Mouse (Mus musculus) liver, embryonic 14.5 days (tissue): ENCODE measurements around the gene Ush1g. TPM values are rescaled to one million over a fixed set of nuclear protein-coding genes. Genes with fewer than 3 reads are reported as not detected.

Experiments
- ATAC-seq: fragments of 200-750 bp; cut with Nextera tagmentation; 2 replicates; pipeline ENCODE4 v1.8.0; 2017; ENCODE audit warnings: moderate number of reproducible peaks, mild to moderate bottlenecking, moderate library complexity; ENCODE audit not compliant: insufficient read depth
- DNase-seq, 3 experiments: peaks; one replicate each; pipeline ENCODE4 v3.0.0-alpha.2; 2012 to 2013; ENCODE audit warnings: low read depth in 3 of 3, low spot score in 3 of 3
- H3K27ac ChIP-seq: fragments of 300-500 bp; sonication (generic); 2 replicates; pipeline ENCODE4 v1.5.1; 2014; ENCODE audit warnings: moderate library complexity, mild to moderate bottlenecking, control low read depth, inconsistent platforms
- H3K27me3 ChIP-seq: fragments of 300-500 bp; sonication (generic); 2 replicates; pipeline ENCODE4 v1.6.1; 2014; ENCODE audit warnings: mild to moderate bottlenecking, low read length, moderate library complexity; ENCODE audit not compliant: control insufficient read depth, insufficient read depth
- H3K36me3 ChIP-seq: fragments of 300-500 bp; sonication (generic); replicated peaks from 2 replicates; pipeline ENCODE4 v1.6.1; 2014; ENCODE audit warnings: low read depth; ENCODE audit not compliant: control insufficient read depth, insufficient read depth
- H3K4me1 ChIP-seq, 2 experiments: fragments of 200-500 bp in 1 of 2; fragments of 300-500 bp in 1 of 2; sonication (generic) in 1 of 2; replicated peaks; 2 replicates each; pipeline ENCODE4 v1.6.1; 2012 to 2014; ENCODE audit warnings: antibody characterized with exemption in 1 of 2, inconsistent platforms in 1 of 2, low read length in 1 of 2; ENCODE audit not compliant: control insufficient read depth in 2 of 2, insufficient read depth in 2 of 2
- H3K4me2 ChIP-seq: fragments of 300-500 bp; sonication (generic); 2 replicates; pipeline ENCODE4 v1.6.1; 2014; ENCODE audit warnings: low read depth, mild to moderate bottlenecking, control low read depth, moderate library complexity
- H3K4me3 ChIP-seq, 2 experiments: fragments of 200-500 bp in 1 of 2; fragments of 300-500 bp in 1 of 2; sonication (generic) in 1 of 2; 2 replicates each; pipeline ENCODE4 v1.5.1; 2012 to 2014; ENCODE audit warnings: low read depth in 2 of 2, low read length in 2 of 2, mild to moderate bottlenecking in 2 of 2, control low read depth in 1 of 2, inconsistent platforms in 1 of 2, moderate library complexity in 1 of 2; ENCODE audit not compliant: insufficient read depth in 1 of 2
- H3K9ac ChIP-seq: fragments of 300-500 bp; sonication (generic); replicated peaks from 2 replicates; pipeline ENCODE4 v1.6.1; 2014; ENCODE audit warnings: mild to moderate bottlenecking, control low read depth, moderate library complexity
- H3K9me3 ChIP-seq: fragments of 300-500 bp; sonication (generic); 2 replicates; pipeline ENCODE4 v1.6.1; 2016; ENCODE audit warnings: low read length, mixed read lengths; ENCODE audit not compliant: control insufficient read depth
- CTCF ChIP-seq: IDR thresholded peaks from 2 replicates; pipeline ENCODE4 v1.5.1; 2016; ENCODE audit warnings: antibody characterized with exemption, low read depth, control low read depth
- EP300 ChIP-seq: IDR thresholded peaks from 2 replicates; pipeline ENCODE4 v1.6.1; 2016; ENCODE audit warnings: antibody characterized with exemption, low read depth
- WGBS: fragments of 180-500 bp; shearing (Covaris S2); extraction: QIAGEN DNeasy Blood & Tissue Kit; methylation state at CpG from one replicate; pipeline ENCODE4 v1.1.7; 2014; ENCODE audit not compliant: insufficient replicate concordance; 5-methylcytosine and 5-hydroxymethylcytosine counted together
- polyA plus RNA-seq, 2 experiments: library from polyadenylated mRNA; depleted of rRNA in 1 of 2; stranded (reverse) in 1 of 2; unstranded in 1 of 2; fragments of >200 nt; fragmentation: Nextera tagmentation in 1 of 2; extraction: Ambion mirVana in 1 of 2; gene quantifications; 2 replicates each; pipeline versions ENCODE4 v1.2.1 to v1.2.3; 2012 to 2014

Gene Ush1g
- polyA plus RNA-seq, 2 experiments, result 0.04 to 0.06 TPM

DNA sequence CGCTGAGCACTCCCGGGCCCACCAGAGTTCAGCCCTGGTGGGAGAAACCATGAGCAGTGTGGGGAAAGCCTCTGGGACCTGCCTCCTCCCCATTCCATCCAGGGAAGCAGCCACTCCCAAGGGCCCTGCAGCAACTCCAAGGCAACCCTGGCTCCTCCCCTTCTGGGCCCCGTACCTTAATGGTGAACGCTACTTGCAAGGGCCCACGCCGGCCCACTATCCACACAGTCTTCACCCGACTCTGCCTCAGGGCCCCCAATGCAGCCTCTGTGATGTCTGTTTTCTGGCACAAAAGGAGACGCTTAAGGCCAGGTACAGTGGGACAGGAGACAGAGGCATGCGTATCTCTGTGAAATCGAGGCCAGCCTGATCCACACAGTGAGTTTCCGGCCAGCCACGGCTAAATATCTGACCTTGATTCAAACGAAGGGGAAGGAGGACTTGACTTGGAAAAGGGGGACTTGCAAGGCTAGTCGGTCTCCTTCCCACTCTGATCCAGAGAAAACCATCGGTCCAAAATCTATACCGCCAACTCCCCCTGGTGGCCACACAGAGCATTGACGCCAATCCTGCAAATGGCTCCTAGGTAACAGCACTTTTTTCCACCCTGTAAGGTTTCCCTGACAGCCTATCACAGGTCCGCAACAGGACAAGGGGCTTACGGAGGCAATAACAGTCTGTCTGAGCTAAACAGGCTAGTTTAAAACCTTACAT, 51.5 kb downstream of the Ush1g start:
- Histone ChIP-seq H3K4me3 (no peak overlapping the region), H3K9ac (no peak overlapping the region), H3K27me3 (peaks cover 25% of the 10 kb centered on the region), H3K4me1 (peaks cover 0 to 4% of the 10 kb centered on the region in 2 experiments; a peak in 3 of 4 replicates), H3K27ac (no peak overlapping the region), H3K9me3 (no peaks in the 10 kb centered on the region), H3K4me2 (no peak overlapping the region), H3K36me3 (no peaks in the 10 kb centered on the region)
- no peak for ATAC-seq
- TF ChIP-seq CTCF (peak; percentile 96), EP300 (no peak)
- 31% methylated on average over 17 of the region's 19 CpGs for WGBS
- peak in 2 of 3 experiments; percentile 37 to 42 for DNase-seq

- 76% methylated on average over 27 of the region's 27 CpGs for WGBS
- H3K4me2 ChIP-seq, result no peak overlapping the region
- H3K9me3 ChIP-seq, result no peaks in the 10 kb centered on the region
- no peaks in the 10 kb centered on the region for H3K4me1 ChIP-seq
- no peaks in the 10 kb centered on the region for H3K36me3 ChIP-seq
- H3K9ac ChIP-seq, result no peak overlapping the region
- peaks cover 33% of the 10 kb centered on the region for H3K27me3 ChIP-seq
- H3K27ac ChIP-seq, result no peak overlapping the region
- ATAC-seq, result no peak
- no peak for TF ChIP-seq EP300
- TF ChIP-seq CTCF, result no peak
- H3K4me3 ChIP-seq, result no peak overlapping the region
- no peak for DNase-seq
Measured at GRCm38 (mm10) chr11:115269330-115270066, 52.3 kb downstream of the Ush1g start.

- TF ChIP-seq EP300 (no peak), CTCF (no peak)
- Histone ChIP-seq H3K27ac (no peak overlapping the region), H3K9me3 (no peaks in the 10 kb centered on the region), H3K36me3 (no peaks in the 10 kb centered on the region), H3K4me2 (no peak overlapping the region), H3K4me1 (no peaks in the 10 kb centered on the region), H3K27me3 (peaks cover 39% of the 10 kb centered on the region), H3K4me3 (no peak overlapping the region), H3K9ac (no peak overlapping the region)
- ATAC-seq (no peak), DNase-seq (no peak)
- 69% methylated on average over 11 of the region's 11 CpGs for WGBS
Measured at GRCm38 (mm10) chr11:115267958-115268357, 53.9 kb downstream of the Ush1g start.

DNA sequence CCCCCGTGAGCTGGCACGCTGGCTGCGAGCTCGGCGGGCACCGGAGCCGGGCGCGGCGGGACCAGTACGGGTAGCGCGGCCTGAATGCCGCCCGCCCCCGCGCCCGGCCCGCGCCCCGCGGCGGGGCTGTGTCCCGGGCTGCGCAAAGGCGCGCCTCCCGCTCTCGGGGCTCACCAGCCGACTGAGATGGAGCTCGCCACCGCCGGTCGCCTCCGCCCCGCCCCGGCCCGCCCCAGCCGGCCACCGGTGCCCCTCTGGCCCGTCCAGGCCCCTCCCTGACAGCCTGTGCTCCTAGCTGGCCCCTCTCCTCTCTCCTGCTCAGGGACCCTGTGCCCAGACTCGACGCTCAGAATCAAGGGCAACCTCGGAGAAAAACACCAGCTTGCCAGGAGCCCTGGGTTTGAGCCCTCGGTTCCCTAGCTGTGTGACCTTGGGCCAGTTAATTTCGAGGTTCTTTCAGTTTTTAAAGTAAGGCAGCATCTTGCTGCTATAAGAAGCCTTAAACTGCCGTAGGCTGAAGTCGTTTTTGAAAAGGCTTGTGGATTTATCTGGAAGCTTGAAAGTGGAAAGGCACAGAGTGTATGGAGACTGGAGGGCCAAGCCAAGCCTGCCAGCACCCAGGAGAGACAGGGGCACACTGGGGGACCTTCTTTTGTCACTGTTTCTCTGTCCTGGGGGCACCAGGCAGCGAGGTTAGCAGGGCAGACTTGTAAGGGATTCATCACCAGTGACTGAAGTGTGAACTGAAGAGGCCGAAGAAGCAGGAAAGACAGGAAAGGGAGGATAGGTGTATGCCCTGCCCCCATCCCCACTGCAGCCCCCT, 54.6 kb downstream of the Ush1g start, which contains the start of gene Grin2c:
TSS of gene Grin2c (minus strand) at position 183 of the 823 bp plus-strand sequence.
- WGBS, result 9% methylated on average over 31 of the region's 50 CpGs
- H3K9me3 ChIP-seq, result no peaks in the 10 kb centered on the region
- H3K36me3 ChIP-seq, result no peaks in the 10 kb centered on the region
- DNase-seq, result no peak
- ATAC-seq, result no peak
- H3K9ac ChIP-seq, result no peak within 1 kb of the TSS
- peak within 1 kb of the TSS in 1 of 2 experiments; percentile 1; a peak in 1 of 4 replicates for H3K4me3 ChIP-seq
- H3K27me3 ChIP-seq, result peaks cover 44% of the 10 kb centered on the region
- TF ChIP-seq EP300 (no peak), CTCF (no peak)
- H3K4me2 ChIP-seq, result peak within 1 kb of the TSS; percentile 31; the same call in 1 of the 2 replicates
- H3K4me1 ChIP-seq, result no peaks in the 10 kb centered on the region
- no peak within 1 kb of the TSS for H3K27ac ChIP-seq
